Mouse (Mus musculus) midbrain, embryonic 16.5 days (tissue): ENCODE data around the gene Enpp6. TPM values are rescaled to one million over a fixed set of nuclear protein-coding genes. Genes with fewer than 3 reads are reported as not detected.

Experiments used
- ATAC-seq: fragments of 200-750 bp; cut with Nextera tagmentation; 2 replicates; pipeline ENCODE4 v1.8.0; 2017; ENCODE audit warnings: moderate TSS enrichment
- H3K27ac ChIP-seq: fragments of 300-500 bp; sonication (generic); 2 replicates; pipeline ENCODE4 v1.5.1; 2014; ENCODE audit warnings: mild to moderate bottlenecking, low read length, mixed read lengths
- H3K27me3 ChIP-seq: fragments of 300-500 bp; sonication (generic); 2 replicates; pipeline ENCODE4 v1.6.1; 2014; ENCODE audit warnings: low read depth, low read length, mixed read lengths; ENCODE audit not compliant: control insufficient read depth, insufficient read depth
- H3K36me3 ChIP-seq: fragments of 300-500 bp; sonication (generic); 2 replicates; pipeline ENCODE4 v1.6.1; 2014; ENCODE audit warnings: mild to moderate bottlenecking, low read length, moderate library complexity, mixed read lengths; ENCODE audit not compliant: control insufficient read depth, insufficient read depth
- H3K4me1 ChIP-seq: fragments of 300-500 bp; sonication (generic); 2 replicates; pipeline ENCODE4 v1.6.1; 2014; ENCODE audit warnings: mild to moderate bottlenecking, low read length, mixed read lengths; ENCODE audit not compliant: control insufficient read depth, insufficient read depth
- H3K4me2 ChIP-seq: fragments of 300-500 bp; sonication (generic); 2 replicates; pipeline ENCODE4 v1.6.1; 2014; ENCODE audit warnings: mild to moderate bottlenecking, low read length, mixed read lengths
- H3K4me3 ChIP-seq: fragments of 300-500 bp; sonication (generic); 2 replicates; pipeline ENCODE4 v1.5.1; 2014; ENCODE audit warnings: low read depth, mild to moderate bottlenecking, low read length, moderate library complexity, mixed read lengths
- H3K9ac ChIP-seq: fragments of 300-500 bp; sonication (generic); 2 replicates; pipeline ENCODE4 v1.6.1; 2014; ENCODE audit warnings: low read depth, low read length, mixed read lengths
- H3K9me3 ChIP-seq: fragments of 300-500 bp; sonication (generic); replicated peaks from 2 replicates; pipeline ENCODE4 v1.6.1; 2014; ENCODE audit warnings: mild to moderate bottlenecking, low read length, mixed read lengths; ENCODE audit not compliant: control insufficient read depth, poor library complexity, severe bottlenecking
- WGBS: fragments of 180-500 bp; shearing (Covaris S2); extraction: QIAGEN DNeasy Blood & Tissue Kit; methylation state at CpG from one replicate; pipeline ENCODE4 v1.1.7; 2014; 5-methylcytosine and 5-hydroxymethylcytosine counted together
- polyA plus RNA-seq: library from polyadenylated mRNA; unstranded; fragments of >200 nt; fragmentation: Nextera tagmentation; extraction: Ambion mirVana; gene quantifications from 2 replicates; pipeline ENCODE4 v1.2.1, GENCODE M21; 2015

Gene Enpp6
- polyA plus RNA-seq, 1 experiment from 2014 or later, result 0.31 TPM

DNA sequence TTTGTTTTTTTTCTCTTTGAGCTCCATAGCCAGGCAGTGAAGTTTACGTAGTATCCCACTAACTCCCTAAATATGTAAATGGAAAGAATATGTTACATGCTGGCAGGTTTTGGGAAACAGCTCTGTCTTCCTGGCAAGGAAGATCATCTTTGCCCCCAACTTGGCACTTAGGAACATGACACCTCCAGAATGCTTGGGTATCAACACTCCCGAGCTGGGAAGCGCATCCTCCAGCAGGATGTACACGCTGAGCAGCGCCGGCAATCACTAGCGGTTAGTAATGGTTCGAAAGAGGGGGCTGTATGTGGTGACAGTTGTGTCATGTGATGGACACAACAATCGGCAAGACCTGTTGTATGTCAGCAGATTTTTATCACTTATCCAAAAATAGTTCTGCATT, 80.4 kb downstream of the Enpp6 start:
- H3K36me3 ChIP-seq, result no peaks in the 10 kb centered on the region
- H3K9me3 ChIP-seq, result 0 out of 2 replicates have a peak, but pooled peaks cover 2% of the 10 kb centered on the region
- H3K9ac ChIP-seq, result no peak overlapping the region
- no peak for ATAC-seq
- H3K4me1 ChIP-seq, result no peaks in the 10 kb centered on the region
- H3K4me3 ChIP-seq, result no peak overlapping the region
- no peaks in the 10 kb centered on the region for H3K27me3 ChIP-seq
- no peak overlapping the region for H3K27ac ChIP-seq
- WGBS, result 94% methylated on average over 9 of the region's 9 CpGs
- H3K4me2 ChIP-seq, result no peak overlapping the region

DNA sequence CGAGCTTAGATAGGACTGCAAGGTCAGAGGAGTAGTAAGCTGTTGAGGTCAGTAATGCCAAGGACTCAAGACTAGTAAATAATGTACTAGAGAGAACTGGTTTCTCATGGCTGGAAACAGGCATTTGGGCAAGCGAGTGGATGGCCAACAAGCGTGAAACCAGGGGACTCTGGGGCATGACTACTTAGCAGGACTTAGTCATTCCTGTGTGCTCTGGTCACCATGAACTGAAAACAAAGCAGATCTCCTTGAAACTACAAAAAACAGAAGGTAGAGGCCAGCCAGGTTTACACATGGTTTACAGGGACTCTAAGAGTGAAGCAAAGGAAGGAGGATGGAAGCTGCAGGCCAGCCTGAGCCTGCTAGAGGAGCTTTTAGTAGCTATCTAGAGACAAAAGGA, 82.9 kb downstream of the Enpp6 start:
- H3K27ac ChIP-seq, result no peak overlapping the region
- no peaks in the 10 kb centered on the region for H3K4me1 ChIP-seq
- no peak overlapping the region for H3K4me2 ChIP-seq
- WGBS, result 81% methylated on average over 3 of the region's 3 CpGs
- no peaks in the 10 kb centered on the region for H3K36me3 ChIP-seq
- no peak overlapping the region for H3K4me3 ChIP-seq
- no peak overlapping the region for H3K9ac ChIP-seq
- no peak for ATAC-seq
- H3K27me3 ChIP-seq, result no peaks in the 10 kb centered on the region
- peaks cover 9% of the 10 kb centered on the region; the same call in 1 of the 2 replicates for H3K9me3 ChIP-seq

DNA sequence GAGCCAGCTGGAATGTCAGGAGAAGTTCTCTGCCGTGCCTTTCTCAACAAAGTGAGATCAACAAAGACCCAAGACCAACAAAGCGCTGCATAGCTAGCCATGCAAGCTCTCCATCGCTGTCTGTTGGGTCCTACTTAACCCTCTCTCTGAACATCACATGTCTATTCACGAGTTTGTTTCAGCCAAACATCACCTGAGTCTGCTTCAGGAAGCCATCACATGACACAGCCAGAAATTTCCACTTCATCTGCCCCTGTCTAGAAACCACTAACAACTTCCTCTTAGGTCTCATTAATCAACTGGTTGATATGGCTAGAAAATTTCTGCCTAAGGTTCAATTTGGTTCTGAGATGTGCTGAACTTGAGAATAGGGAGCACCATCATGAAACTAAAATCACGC, 85.3 kb downstream of the Enpp6 start:
- no peak overlapping the region for H3K9ac ChIP-seq
- H3K4me3 ChIP-seq, result no peak overlapping the region
- H3K4me1 ChIP-seq, result no peaks in the 10 kb centered on the region
- peaks cover 9% of the 10 kb centered on the region; the same call in 1 of the 2 replicates for H3K9me3 ChIP-seq
- H3K36me3 ChIP-seq, result no peaks in the 10 kb centered on the region
- no peak overlapping the region for H3K4me2 ChIP-seq
- H3K27ac ChIP-seq, result no peak overlapping the region
- 85% methylated on average over 5 of the region's 5 CpGs for WGBS
- ATAC-seq, result no peak
- H3K27me3 ChIP-seq, result no peaks in the 10 kb centered on the region

DNA sequence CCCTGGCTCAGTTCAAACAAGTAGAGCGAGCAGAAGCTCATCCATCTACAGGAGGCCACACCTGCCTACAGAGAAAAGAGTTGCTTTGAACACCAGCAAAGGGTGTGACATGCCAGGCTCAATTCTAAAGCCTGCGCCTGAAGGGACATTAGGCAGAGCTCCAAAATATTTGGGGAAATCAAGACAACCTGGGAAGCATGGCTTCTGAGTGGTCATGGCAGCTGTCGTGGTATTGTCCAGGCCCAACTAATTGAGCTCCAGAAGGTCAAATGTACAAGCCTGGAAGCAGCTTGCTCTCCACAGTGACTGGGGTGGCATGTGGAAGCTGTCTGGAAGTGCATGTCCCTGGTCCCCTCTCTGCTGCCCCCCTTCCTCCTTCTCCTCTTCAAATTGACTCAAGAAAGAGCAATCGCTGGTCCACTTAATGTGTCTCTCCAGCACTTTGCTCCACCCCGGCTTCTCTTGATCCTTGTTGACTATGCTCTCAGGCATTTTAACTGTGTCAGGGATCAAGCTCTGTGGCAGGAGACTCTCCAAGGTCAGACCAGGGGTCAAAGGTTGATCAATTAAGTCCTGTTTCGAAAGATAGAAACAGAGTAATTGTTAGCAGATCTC, 89.4 kb downstream of the Enpp6 start:
- H3K9me3 ChIP-seq, result peaks cover 9% of the 10 kb centered on the region; the same call in 1 of the 2 replicates
- no peaks in the 10 kb centered on the region for H3K27me3 ChIP-seq
- no peaks in the 10 kb centered on the region for H3K36me3 ChIP-seq
- no peaks in the 10 kb centered on the region for H3K4me1 ChIP-seq
- H3K4me3 ChIP-seq, result no peak overlapping the region
- H3K27ac ChIP-seq, result no peak overlapping the region
- no peak overlapping the region for H3K9ac ChIP-seq
- WGBS, result 84% methylated on average over 6 of the region's 6 CpGs
- H3K4me2 ChIP-seq, result no peak overlapping the region
- no peak for ATAC-seq

DNA sequence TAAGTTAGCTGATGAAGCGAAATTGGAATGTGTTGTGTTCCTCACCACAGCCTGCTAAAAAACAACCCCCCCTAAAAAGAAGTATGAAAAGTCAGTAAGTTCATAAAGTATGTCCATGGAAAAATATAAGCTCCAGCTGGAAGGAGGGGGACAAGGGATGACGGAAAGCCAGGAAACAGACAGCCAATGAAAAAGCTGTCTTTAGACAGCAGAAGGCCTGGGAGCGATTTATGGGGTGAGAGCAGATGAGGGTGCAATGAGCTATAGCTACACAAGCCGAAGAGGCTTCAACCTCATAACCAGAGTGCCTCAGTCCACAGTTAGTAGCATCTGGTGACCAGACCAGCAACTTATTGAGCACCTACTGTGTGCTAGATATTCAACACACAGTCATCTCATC, 93.3 kb downstream of the Enpp6 start:
- ATAC-seq, result no peak
- Histone ChIP-seq H3K36me3 (no peaks in the 10 kb centered on the region), H3K9ac (no peak overlapping the region), H3K4me3 (no peak overlapping the region), H3K4me1 (no peaks in the 10 kb centered on the region), H3K27me3 (no peaks in the 10 kb centered on the region), H3K4me2 (no peak overlapping the region), H3K27ac (no peak overlapping the region), H3K9me3 (no peaks in the 10 kb centered on the region)
- 84% methylated on average over 4 of the region's 4 CpGs for WGBS

DNA sequence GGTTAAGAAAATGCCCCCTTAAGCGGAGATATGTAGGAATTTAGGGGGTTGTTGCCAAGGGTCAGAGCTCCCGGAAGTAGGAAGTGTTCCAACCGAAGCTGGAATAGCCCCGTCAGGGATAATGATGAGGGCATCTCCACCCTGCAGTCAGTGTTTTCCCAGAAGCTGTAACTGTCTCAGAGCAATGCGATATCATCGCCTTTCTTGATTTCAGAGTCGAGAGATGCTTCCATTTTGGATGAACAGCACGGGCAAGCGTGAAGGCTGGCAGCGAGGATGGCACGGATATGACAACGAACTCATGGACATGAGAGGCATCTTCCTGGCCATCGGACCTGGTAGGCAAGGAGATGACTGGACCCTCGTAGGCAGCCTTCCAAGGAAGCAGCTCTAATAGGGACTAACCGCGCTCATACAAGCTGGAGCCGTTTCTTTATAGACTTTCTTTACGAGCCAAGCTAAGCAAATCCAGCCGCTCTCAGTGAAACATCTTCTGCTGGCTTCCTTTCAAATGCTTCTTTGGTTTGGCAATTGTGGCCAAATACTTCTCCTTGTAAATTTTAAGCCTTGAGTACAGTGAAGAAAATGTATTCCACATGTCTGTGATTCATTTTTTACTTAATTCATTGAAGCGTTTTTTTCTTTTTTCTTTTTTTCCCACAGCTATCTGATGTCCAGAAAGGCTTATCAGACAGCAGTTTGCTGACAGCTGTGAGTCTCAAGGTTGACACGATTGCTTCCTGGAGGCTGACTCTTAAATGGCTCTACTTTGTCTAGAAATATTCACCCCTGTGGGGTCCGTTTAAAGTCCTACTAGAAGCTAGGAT, 95.7 kb downstream of the Enpp6 start:
- H3K4me1 ChIP-seq, result no peaks in the 10 kb centered on the region
- H3K9me3 ChIP-seq, result no peaks in the 10 kb centered on the region
- no peaks in the 10 kb centered on the region for H3K27me3 ChIP-seq
- no peak overlapping the region for H3K9ac ChIP-seq
- H3K36me3 ChIP-seq, result no peaks in the 10 kb centered on the region
- H3K4me3 ChIP-seq, result no peak overlapping the region
- WGBS, result 88% methylated on average over 22 of the region's 22 CpGs
- no peak overlapping the region for H3K4me2 ChIP-seq
- H3K27ac ChIP-seq, result no peak overlapping the region
- no peak for ATAC-seq

DNA sequence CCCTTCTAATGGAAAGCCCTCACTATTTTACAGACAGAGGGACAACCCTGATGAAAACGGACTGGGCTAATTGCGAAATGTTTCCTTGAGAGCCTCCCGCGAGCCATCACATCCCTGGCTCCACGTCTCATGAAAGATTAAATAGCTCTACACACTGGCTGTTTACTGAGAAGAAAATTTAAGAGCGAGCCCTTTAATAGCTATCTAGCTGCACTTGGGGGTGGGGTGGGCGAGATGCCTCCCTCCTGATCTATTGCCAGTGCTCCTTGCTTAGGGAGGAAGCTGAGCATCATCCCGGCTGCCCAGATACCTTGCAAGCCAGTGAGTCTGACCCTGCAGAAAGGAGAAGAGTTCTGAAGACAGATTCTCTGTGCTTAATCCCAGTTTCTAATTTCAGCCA, 103.3 kb downstream of the Enpp6 start:
- Histone ChIP-seq H3K27ac (no peak overlapping the region), H3K27me3 (no peaks in the 10 kb centered on the region), H3K4me1 (no peaks in the 10 kb centered on the region), H3K4me2 (no peak overlapping the region), H3K36me3 (no peaks in the 10 kb centered on the region), H3K4me3 (no peak overlapping the region), H3K9ac (no peak overlapping the region), H3K9me3 (no peaks in the 10 kb centered on the region)
- WGBS, result 74% methylated on average over 8 of the region's 8 CpGs
- ATAC-seq, result no peak

DNA sequence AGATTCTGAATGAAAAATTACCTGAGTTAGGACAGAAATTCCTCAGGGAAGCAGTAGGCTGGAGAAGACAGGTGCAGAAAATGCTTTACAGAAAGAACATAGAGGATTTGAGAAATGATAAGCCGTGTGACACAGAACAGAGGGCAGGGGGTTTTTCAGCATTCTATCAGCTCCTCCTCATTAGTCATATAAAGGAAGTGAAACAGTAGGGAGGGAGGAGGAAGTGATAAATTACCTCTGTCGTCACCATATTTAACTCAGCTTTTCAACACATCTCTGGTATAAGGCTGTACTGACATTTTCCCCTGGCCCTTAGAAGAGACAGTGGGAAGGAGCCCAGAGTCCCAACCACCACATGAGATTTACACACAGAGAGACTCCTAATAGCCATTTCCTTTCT, 118.9 kb downstream of the Enpp6 start:
- Histone ChIP-seq H3K36me3 (no peaks in the 10 kb centered on the region), H3K9ac (no peak overlapping the region), H3K4me3 (no peak overlapping the region), H3K27ac (no peak overlapping the region), H3K4me2 (no peak overlapping the region), H3K27me3 (no peaks in the 10 kb centered on the region), H3K4me1 (no peaks in the 10 kb centered on the region), H3K9me3 (no peaks in the 10 kb centered on the region)
- 85% methylated on average over 2 of the region's 2 CpGs for WGBS
- no peak for ATAC-seq

DNA sequence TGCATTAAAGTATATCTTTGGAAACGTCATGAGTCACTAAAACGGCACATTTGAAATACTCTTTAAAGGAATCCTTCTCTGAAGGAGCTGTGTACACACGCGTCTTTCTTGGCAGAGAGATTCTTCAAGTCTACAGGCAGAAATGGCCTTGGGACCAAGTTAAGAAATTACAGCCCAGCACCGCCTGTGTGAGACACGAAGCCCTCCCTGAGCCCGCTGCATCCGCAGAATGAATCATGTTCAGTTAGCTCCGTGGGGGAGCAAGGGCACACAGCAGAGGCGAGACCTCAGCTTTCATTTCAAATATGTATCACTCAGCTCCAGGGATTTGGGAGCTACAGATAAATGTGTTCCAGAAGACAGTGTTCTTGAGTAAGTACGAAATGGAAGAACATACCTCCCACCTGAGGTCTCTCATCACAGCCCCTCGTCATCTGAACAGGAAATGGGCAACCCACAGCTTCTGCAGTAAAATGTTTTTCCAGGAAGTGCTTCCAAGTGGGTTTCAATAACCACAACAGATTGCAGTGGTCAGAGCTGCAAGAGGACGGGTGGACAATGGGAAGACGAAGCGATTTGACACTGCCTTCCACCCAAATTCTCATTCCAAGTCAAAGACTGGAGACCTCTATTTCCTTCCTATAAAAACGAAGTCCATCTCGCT, 127.6 kb downstream of the Enpp6 start:
- Histone ChIP-seq H3K36me3 (no peaks in the 10 kb centered on the region), H3K9ac (no peak overlapping the region), H3K27me3 (no peaks in the 10 kb centered on the region), H3K4me3 (no peak overlapping the region), H3K9me3 (0 out of 2 replicates have a peak, but pooled peaks cover 2% of the 10 kb centered on the region), H3K4me1 (no peaks in the 10 kb centered on the region), H3K27ac (no peak overlapping the region), H3K4me2 (no peak overlapping the region)
- ATAC-seq, result no peak
- 82% methylated on average over 17 of the region's 17 CpGs for WGBS
